Mouse (Mus musculus) heart, embryonic 13.5 days (tissue): ENCODE results near the gene Egr2. TPM values are rescaled to one million over a fixed set of nuclear protein-coding genes. Genes with fewer than 3 reads are reported as not detected.

Experiments used
- ATAC-seq: fragments of 200-750 bp; cut with Nextera tagmentation; 2 replicates; pipeline ENCODE4 v1.8.0; 2017; ENCODE audit warnings: moderate TSS enrichment; ENCODE audit not compliant: insufficient number of reproducible peaks, low FRiP score, low TSS enrichment; ENCODE audit errors: extremely low read depth
- H3K27ac ChIP-seq: fragments of 300-500 bp; sonication (generic); replicated peaks from 2 replicates; pipeline ENCODE4 v1.5.1; 2015; ENCODE audit warnings: moderate library complexity, mild to moderate bottlenecking, inconsistent platforms
- H3K27me3 ChIP-seq: fragments of 300-500 bp; sonication (generic); replicated peaks from 2 replicates; pipeline ENCODE4 v1.6.1; 2015; ENCODE audit warnings: mild to moderate bottlenecking, inconsistent platforms
- H3K36me3 ChIP-seq: fragments of 300-500 bp; sonication (generic); 2 replicates; pipeline ENCODE4 v1.6.1; 2015; ENCODE audit warnings: mild to moderate bottlenecking, inconsistent platforms
- H3K4me1 ChIP-seq: fragments of 300-500 bp; sonication (generic); 2 replicates; pipeline ENCODE4 v1.6.1; 2015; ENCODE audit warnings: inconsistent platforms
- H3K4me2 ChIP-seq: fragments of 300-500 bp; sonication (generic); 2 replicates; pipeline ENCODE4 v1.6.1; 2015; ENCODE audit warnings: inconsistent platforms, mild to moderate bottlenecking, moderate library complexity
- H3K4me3 ChIP-seq: fragments of 300-500 bp; sonication (generic); 2 replicates; pipeline ENCODE4 v1.5.1; 2015; ENCODE audit warnings: moderate library complexity, mild to moderate bottlenecking, inconsistent platforms
- H3K9ac ChIP-seq: fragments of 300-500 bp; sonication (generic); 2 replicates; pipeline ENCODE4 v1.6.1; 2015; ENCODE audit warnings: inconsistent platforms, mild to moderate bottlenecking, moderate library complexity
- H3K9me3 ChIP-seq: fragments of 300-500 bp; sonication (generic); 2 replicates; pipeline ENCODE4 v1.6.1; 2016; ENCODE audit warnings: inconsistent platforms
- WGBS: fragments of 180-500 bp; shearing (Covaris S2); methylation state at CpG from one replicate; pipeline ENCODE4 v1.1.7; 2015; ENCODE audit warnings: mixed read lengths; 5-methylcytosine and 5-hydroxymethylcytosine counted together
- polyA plus RNA-seq: library from polyadenylated mRNA; unstranded; fragments of >200 nt; fragmentation: Nextera tagmentation; extraction: Ambion mirVana; gene quantifications from 2 replicates; pipeline ENCODE4 v1.2.1, GENCODE M21; 2015

Egr2 gene
- 0.73 and 1.4 TPM in 2 replicates for polyA plus RNA-seq

GRCm38 (mm10) chr10:67535256-67535655 is at the start of gene Egr2:
Gene Egr2, plus strand, starts transcription at chr10:67535475.
- under 1% methylated on average over 34 of the region's 37 CpGs for WGBS
- Histone ChIP-seq H3K9ac (peak within 1 kb of the TSS; percentile 81), H3K27me3 (peaks cover 88% of the 10 kb centered on the region), H3K27ac (no peak within 1 kb of the TSS), H3K4me2 (peak within 1 kb of the TSS; percentile 98), H3K36me3 (no peaks in the 10 kb centered on the region), H3K4me1 (peaks cover 37% of the 10 kb centered on the region), H3K9me3 (no peaks in the 10 kb centered on the region), H3K4me3 (peak within 1 kb of the TSS; percentile 68)
- no peak for ATAC-seq

DNA sequence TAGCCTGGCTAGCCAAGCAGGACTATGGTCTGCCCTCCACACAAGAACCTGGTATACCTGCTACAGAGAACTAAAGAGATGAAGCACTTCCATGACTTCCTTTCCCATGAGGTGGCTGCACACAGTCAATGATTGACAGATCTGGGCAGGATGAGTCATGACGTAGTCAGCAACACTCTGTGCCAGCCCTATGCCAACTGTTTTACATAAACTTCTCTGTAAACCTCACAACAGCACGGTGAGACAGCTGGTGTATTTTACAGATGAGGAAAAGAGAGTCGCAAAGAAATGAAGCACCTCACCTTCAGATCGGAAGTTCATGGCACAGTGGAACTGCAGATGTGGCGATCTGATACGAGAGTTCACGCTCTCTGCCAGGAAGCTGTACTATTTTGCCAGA is 47.8 kb upstream of the Egr2 start:
- Histone ChIP-seq H3K36me3 (no peaks in the 10 kb centered on the region), H3K4me3 (no peak overlapping the region), H3K9me3 (peaks cover 13% of the 10 kb centered on the region)

GRCm38 (mm10) chr10:67489836-67490235 is 45.4 kb upstream of the Egr2 start:
- H3K36me3 ChIP-seq: no peaks in the 10 kb centered on the region
- no peak for ATAC-seq
- H3K4me2 ChIP-seq: no peak overlapping the region
- no peak overlapping the region for H3K9ac ChIP-seq
- no peak overlapping the region for H3K4me3 ChIP-seq
- H3K27me3 ChIP-seq: no peaks in the 10 kb centered on the region
- no peaks in the 10 kb centered on the region for H3K4me1 ChIP-seq
- 72% methylated on average over 6 of the region's 6 CpGs for WGBS
- H3K9me3 ChIP-seq: peaks cover 9% of the 10 kb centered on the region
- no peak overlapping the region for H3K27ac ChIP-seq

More for the DNA sequence above, 47.8 kb upstream of the Egr2 start:
- Histone ChIP-seq H3K4me2 (no peak overlapping the region), H3K4me1 (no peaks in the 10 kb centered on the region), H3K27me3 (no peaks in the 10 kb centered on the region), H3K27ac (no peak overlapping the region), H3K9ac (no peak overlapping the region)
- 79% methylated on average over 7 of the region's 7 CpGs for WGBS
- ATAC-seq: no peak

- H3K4me1 ChIP-seq: no peaks in the 10 kb centered on the region
- H3K36me3 ChIP-seq: no peaks in the 10 kb centered on the region
- no peak for ATAC-seq
- H3K4me2 ChIP-seq: no peak overlapping the region
- 75% methylated on average over 5 of the region's 5 CpGs for WGBS
- no peak overlapping the region for H3K4me3 ChIP-seq
- H3K9ac ChIP-seq: no peak overlapping the region
- no peak overlapping the region for H3K27ac ChIP-seq
- no peaks in the 10 kb centered on the region for H3K27me3 ChIP-seq
- H3K9me3 ChIP-seq: peaks cover 1% of the 10 kb centered on the region; the same call in 1 of the 2 replicates
Observed at GRCm38 (mm10) chr10:67490632-67491031, 44.6 kb upstream of the Egr2 start.

- no peaks in the 10 kb centered on the region for H3K27me3 ChIP-seq
- H3K4me3 ChIP-seq: no peak overlapping the region
- no peak overlapping the region for H3K4me2 ChIP-seq
- WGBS: 66% methylated on average over 11 of the region's 11 CpGs
- no peaks in the 10 kb centered on the region for H3K9me3 ChIP-seq
- no peaks in the 10 kb centered on the region for H3K4me1 ChIP-seq
- no peaks in the 10 kb centered on the region for H3K36me3 ChIP-seq
- no peak for ATAC-seq
- H3K27ac ChIP-seq: no peak overlapping the region
- H3K9ac ChIP-seq: no peak overlapping the region
Observed at GRCm38 (mm10) chr10:67492161-67492571, 43.1 kb upstream of the Egr2 start.

GRCm38 (mm10) chr10:67493556-67493955 is 41.7 kb upstream of the Egr2 start:
- 58% methylated on average over 8 of the region's 8 CpGs for WGBS
- H3K36me3 ChIP-seq: no peaks in the 10 kb centered on the region
- no peaks in the 10 kb centered on the region for H3K4me1 ChIP-seq
- H3K27me3 ChIP-seq: no peaks in the 10 kb centered on the region
- no peaks in the 10 kb centered on the region for H3K9me3 ChIP-seq
- no peak for ATAC-seq
- H3K4me3 ChIP-seq: no peak overlapping the region
- no peak overlapping the region for H3K9ac ChIP-seq
- H3K27ac ChIP-seq: no peak overlapping the region
- H3K4me2 ChIP-seq: no peak overlapping the region

- 82% methylated on average over 15 of the region's 15 CpGs for WGBS
- H3K4me3 ChIP-seq: no peak overlapping the region
- H3K27me3 ChIP-seq: no peaks in the 10 kb centered on the region
- H3K9me3 ChIP-seq: no peaks in the 10 kb centered on the region
- no peaks in the 10 kb centered on the region for H3K36me3 ChIP-seq
- no peak overlapping the region for H3K9ac ChIP-seq
- no peak for ATAC-seq
- no peak overlapping the region for H3K27ac ChIP-seq
- no peak overlapping the region for H3K4me2 ChIP-seq
- H3K4me1 ChIP-seq: no peaks in the 10 kb centered on the region
Observed at GRCm38 (mm10) chr10:67497144-67497892, 38.0 kb upstream of the Egr2 start.

DNA sequence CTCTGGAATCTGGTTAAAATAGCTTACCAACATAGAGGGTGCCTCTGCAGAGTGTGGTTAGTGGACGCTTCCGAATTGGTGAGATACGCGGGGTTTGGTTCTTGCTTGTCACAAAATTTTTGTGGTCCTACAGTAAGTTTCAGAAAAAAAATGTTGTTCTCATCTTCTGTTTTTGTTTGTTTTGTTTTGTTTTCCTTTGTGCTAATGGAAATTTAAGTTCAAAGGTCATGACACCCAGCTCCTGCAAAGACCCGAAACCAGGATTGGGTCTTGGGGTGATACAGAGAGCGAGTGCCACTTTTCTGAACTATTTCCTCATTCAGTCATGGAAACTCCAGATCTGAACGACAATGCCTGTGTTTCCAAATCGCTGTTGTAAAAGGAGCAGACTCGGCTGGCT is 37.3 kb upstream of the Egr2 start:
- Histone ChIP-seq H3K9ac (no peak overlapping the region), H3K4me2 (no peak overlapping the region), H3K4me1 (no peaks in the 10 kb centered on the region), H3K27me3 (no peaks in the 10 kb centered on the region), H3K9me3 (no peaks in the 10 kb centered on the region), H3K36me3 (no peaks in the 10 kb centered on the region), H3K4me3 (no peak overlapping the region), H3K27ac (no peak overlapping the region)
- ATAC-seq: no peak
- 84% methylated on average over 9 of the region's 9 CpGs for WGBS

DNA sequence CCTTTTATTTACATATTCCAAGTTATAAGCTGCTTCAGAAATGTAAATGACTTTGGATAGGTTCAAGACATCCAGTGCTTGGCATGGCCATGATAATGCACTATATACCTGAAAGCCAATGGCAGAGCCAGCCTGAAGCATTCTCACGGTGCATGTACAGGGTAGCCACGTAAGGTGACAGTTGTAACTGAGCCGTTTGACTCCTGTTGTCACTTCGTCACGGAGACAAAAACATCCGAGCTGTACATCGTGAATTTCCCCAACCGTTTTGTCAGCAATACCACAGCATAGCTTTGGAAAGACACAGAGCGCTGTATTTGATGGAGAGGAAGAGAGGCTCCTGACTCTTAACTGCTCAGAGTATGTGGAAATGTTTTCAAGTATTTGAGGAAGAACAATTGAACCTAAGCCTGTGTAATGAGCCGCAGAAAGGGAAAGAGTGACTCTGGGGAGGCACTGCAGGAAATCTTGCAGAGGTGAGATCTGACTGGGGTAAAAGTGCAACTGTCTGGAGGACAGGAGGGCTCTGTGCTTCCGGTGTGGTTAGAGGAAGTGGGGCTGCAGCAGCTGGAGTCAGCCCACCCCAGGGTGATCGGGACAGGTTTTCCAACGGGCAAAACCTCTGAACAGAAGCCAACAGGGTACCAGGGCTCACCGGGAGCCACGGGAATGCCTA is 31.8 kb upstream of the Egr2 start:
- no peak overlapping the region for H3K9ac ChIP-seq
- H3K27ac ChIP-seq: no peak overlapping the region
- no peak overlapping the region for H3K4me2 ChIP-seq
- 50% methylated on average over 15 of the region's 15 CpGs for WGBS
- no peak for ATAC-seq
- H3K27me3 ChIP-seq: no peaks in the 10 kb centered on the region
- H3K4me3 ChIP-seq: no peak overlapping the region
- no peaks in the 10 kb centered on the region for H3K36me3 ChIP-seq
- no peaks in the 10 kb centered on the region for H3K9me3 ChIP-seq
- H3K4me1 ChIP-seq: 0 out of 2 replicates have a peak, but pooled peaks cover 6% of the 10 kb centered on the region

- no peak for ATAC-seq
- H3K27ac ChIP-seq: no peak overlapping the region
- 45% methylated on average over 5 of the region's 5 CpGs for WGBS
- no peak overlapping the region for H3K9ac ChIP-seq
- H3K27me3 ChIP-seq: no peaks in the 10 kb centered on the region
- no peaks in the 10 kb centered on the region for H3K9me3 ChIP-seq
- H3K4me1 ChIP-seq: 0 out of 2 replicates have a peak, but pooled peaks cover 6% of the 10 kb centered on the region
- H3K4me2 ChIP-seq: no peak overlapping the region
- H3K4me3 ChIP-seq: no peak overlapping the region
- H3K36me3 ChIP-seq: no peaks in the 10 kb centered on the region
Observed at GRCm38 (mm10) chr10:67504046-67504445, 31.2 kb upstream of the Egr2 start.

DNA sequence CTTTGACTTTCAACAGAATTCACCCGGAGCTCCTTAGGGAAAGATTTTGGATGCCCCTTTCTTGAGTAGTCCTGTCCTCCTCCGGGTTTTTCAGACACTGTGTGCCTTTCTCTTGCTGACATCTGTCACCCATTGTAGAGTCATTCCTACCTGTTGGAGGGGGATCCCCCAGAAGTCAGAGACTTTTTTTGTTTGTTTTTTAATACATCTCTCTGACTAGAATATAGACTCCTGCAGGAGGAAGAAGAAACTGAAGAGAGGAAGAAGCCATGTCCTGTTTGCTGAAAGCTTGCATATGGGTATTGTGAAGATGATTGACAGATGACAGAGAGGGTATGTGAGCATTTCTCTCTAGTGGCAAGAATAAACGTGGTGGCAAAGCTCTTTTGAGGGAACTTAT is 30.0 kb upstream of the Egr2 start:
- WGBS: 61% methylated on average over 3 of the region's 3 CpGs
- H3K27me3 ChIP-seq: no peaks in the 10 kb centered on the region
- 0 out of 2 replicates have a peak, but pooled peaks cover 6% of the 10 kb centered on the region for H3K4me1 ChIP-seq
- no peaks in the 10 kb centered on the region for H3K9me3 ChIP-seq
- H3K36me3 ChIP-seq: no peaks in the 10 kb centered on the region
- H3K4me3 ChIP-seq: no peak overlapping the region
- H3K27ac ChIP-seq: no peak overlapping the region
- ATAC-seq: no peak
- no peak overlapping the region for H3K4me2 ChIP-seq
- H3K9ac ChIP-seq: no peak overlapping the region
